Mouse (Mus musculus): Measurements from ENCODE around the gene Ddb2.

Gene Ddb2

DNA sequence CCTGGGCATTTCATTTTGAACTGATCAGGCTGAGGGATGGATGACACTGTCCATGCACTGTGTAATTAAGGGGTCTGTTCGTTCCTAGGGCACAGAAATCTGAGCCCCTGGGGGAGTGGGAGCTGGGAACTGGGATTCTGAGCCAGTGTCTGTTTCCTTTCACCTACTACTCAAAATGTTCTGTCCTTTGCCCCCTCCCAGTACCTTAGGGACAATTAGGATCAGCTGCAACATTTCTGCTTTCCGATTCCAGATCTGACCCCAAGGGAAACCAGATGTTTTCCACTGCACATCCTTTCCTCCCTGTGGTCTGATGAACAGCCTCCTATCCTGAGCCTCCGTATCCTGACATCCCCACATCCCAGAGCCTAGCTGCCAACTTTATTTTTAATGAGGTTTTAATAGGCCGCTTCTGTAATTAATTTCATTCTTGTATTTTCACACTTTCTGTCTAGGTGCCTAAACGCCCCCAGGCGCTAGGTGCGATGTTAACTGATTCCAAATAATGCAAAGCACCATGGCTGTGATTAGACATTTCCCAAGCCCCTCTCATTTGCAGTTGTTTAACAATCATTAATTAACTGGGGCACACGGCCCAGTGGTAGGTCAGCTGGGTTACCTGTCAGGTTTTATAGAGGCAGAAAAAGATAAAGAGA, 18.1 kb upstream of the Ddb2 start:
- DNase-seq: no peak

DNA sequence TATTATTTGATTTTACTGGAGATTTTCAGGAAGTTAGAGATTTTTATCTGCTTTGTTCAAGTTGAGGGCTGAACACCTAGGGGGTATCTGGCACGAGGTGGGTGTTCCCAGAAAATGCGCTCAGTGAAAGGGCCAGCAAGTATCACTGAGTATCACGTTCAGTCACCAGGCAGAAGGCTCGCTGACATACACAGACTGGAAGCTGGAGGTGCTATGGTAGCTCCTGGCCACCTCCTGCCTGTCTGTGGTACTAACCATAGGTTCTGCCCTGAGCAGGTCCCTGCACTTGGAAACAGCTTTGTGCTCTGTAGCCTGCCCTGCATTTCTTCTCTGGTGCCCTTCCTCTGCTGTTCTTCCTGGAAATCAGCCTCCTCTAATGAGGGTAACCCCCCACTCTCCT, 15.7 kb upstream of the Ddb2 start:
- no peak for DNase-seq

DNA sequence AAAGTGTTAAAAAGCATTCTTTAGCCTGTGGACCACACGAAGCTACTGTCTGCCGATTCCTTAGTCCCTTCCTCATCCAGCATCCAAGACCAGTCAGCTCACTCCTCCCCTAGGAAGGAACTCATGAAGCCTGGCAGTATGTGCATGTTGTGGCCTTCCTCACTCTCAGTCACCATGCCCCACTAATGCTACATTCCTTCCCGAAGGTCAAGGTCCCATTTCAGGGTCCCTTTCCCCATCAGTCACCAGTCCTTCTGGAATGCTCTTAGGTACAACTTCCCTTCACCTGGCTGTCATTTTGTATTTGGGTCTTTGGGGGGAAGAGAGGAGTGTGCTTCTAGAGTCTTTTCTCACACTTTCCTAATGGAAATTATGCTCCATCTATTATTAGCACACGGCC, 15.2 kb upstream of the Ddb2 start:
- no peak for DNase-seq

DNA sequence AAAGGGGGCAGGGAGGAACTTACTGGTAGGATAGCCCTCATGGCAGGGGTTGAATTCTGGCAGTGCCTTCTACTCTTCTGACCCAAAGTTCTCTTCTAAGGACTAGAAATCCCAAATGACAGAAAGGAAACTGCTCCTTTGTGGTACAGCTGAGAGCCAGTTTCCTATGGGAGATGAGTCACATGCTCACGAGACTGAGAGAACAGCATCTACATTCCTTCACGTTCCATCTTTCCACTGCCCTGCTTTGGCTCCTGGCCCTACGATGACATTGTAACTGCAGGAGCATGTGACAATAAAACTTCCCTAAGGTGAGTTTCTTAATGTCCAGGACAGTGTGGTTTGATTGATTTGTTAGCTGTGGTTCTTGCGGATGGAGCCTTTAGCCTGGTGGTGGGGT, 11.6 kb upstream of the Ddb2 start:
- DNase-seq: no peak

DNA sequence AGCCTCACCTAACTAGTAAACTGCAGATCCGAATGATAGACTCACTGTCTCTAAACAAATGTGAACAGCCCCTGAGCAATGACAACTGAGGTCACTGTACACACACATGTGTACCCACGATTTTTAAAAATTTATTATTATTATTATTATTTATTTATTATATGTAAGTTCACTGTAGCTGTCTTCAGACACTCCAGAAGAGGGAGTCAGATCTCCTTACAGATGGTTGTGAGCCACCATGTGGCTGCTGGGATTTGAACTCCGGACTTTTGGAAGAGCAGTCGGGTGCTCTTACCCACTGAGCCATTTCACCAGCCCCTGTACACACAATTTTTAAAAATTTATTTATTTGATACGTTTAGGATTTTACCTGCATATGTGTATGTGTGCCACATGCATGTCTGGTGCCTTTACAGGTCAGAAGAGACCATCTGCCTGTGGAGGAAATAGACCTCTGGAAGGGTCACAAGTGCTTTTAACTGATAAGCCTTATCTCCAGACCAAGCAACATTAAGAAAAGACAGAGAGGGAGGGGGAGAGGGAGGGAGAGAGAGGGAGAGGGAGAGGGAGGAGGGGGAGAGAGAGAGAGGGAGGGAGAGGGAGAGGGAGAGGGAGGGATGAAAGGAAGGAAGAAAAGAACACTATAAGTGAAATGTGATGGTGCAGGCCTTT, 7.9 kb upstream of the Ddb2 start:
- no peak for DNase-seq

DNA sequence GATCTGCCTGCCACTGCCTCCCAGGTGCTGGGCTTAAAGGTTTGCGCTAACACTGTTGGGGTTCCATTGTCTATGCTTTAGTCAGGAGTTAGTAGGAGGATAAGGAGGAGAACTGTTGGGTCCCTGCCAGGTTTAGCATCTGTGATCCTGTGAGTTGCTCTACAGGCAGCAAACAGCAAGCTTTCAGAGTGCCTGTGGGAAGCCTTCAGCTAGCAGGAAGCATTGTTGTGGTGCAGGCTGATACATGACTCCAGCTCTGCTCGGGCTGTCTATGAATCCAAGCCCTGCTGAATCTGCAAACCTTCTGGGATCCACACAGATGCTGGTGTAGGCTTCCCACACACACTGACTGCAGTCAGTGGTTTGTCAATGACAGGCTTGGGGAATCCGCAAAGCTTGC, 6.6 kb upstream of the Ddb2 start:
- DNase-seq: peak; percentile 53 to 60

DNA sequence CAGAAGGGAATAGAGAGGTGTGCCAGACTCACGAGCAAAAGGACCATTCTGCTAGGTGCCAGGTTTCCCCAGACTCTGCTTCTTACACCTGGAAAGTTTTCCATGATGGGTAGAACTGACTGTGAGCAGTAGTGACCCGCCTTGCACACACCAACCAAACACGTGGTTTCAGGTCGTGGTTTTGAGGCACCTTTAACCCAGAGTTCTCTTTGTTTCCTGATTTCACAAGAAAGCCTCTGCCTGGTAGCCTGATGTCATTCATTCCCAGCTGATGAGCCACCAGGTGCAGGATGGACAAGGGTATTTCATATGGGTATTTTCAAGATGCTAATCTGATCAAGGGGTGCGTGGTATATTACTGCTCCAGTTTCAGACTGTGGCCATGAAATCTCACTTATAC, 5.8 kb upstream of the Ddb2 start:
- DNase-seq: no peak

DNA sequence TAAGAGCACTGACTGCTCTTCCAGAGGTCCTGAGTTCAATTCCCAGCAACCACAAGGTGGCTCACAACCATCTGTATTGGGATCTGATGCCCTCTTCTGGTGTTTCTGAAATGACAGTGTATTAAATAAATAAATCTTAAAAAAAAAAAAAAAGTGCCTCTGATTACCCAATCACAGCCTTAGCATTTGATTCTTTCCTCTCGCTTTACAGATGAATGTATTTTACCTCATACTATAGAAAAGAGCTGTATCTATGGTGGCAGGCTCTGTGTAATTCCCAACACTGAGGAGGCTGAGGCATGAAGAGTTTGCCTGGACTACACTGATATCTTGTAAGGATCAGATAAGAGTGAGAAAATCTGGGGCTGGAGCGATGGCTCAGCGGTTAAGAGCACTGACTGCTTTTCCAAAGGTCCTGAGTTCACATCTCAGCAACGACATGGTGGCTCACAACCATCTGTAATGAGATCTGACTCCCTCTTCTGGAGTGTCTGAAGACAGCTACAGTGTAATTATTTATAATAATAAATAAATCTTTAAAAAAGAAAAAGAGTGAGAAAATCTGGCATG, 814 bp upstream of the Ddb2 start:
- peak in 1 of 2 experiments; percentile 35 for DNase-seq

DNA sequence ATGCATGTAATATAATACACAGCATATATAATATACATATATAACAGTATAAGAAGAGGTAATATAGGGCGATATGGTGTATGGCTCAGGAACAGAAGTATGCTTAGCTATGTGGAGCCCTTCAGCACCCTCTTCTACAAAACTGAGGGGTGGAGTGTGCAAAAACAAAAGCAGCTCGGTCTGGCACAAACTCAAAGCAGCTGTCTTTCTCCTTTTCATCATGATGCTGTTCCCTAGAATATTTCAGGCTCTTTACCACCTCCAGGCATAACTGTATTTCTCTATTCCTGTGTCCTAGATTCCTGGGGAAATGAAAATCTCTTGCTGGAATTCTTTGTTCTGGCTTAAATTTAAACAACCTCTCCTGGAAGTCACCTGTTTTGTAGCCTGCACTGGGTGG, 7.0 kb downstream of the Ddb2 start:
- DNase-seq: no peak

DNA sequence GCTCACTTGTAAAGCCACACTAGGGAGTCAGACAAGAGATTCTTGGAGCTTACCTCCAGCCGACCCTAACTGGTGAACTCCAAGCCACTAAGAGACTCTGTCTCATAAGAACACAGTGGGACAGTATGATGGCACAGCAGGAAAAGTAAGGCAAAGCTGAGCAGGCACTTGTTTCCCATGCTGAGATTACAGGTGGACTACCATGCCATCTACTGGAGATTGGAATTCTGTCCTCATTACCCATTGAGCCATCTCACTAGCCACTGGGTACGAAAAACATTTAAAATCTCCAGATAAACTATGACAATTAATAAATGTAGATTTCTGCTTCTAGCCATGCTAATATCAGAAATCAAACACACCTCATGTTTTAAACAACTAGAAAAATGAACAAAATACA, 13.2 kb downstream of the Ddb2 start:
- DNase-seq: no peak

DNA sequence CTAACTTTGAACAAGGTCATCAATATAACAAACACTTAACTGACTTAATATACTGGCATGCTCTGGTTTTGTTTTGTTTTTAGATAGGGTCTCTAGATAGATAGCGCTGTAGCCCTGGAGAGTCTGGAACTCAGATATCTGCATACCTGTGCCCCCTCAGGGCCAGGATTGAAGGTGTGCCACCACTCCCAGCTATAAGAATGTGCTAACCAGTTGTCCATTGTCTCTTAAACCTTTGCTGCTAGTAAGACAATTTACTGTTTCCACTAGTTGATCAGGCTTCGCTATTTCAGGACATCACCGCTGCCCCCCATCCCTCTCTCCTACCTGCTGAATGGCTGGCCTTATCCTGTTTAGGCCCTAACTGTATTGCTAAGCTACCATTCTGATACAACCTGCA, 16.3 kb downstream of the Ddb2 start:
- DNase-seq: no peak

DNA sequence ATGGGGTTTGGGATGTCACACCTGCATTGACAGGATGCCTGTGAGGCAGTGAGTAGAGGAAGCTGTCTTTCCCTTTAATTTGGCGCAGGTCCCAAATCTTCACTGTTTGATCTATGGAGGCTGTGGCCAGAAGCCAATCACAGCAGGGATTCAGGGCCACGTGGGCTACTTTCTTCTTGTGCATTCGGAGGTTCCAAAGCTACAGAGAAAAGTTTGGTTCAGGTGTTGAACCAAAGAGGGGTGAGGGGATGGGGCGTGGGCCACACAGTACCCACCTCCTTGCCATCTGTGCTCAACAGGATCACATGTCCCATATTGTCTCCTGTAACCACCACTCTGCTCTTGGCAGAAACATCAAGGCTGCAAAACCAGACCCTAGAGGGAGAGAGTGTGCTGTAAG, 19.8 kb downstream of the Ddb2 start:
- DNase-seq: peak; percentile 34 to 43

DNA sequence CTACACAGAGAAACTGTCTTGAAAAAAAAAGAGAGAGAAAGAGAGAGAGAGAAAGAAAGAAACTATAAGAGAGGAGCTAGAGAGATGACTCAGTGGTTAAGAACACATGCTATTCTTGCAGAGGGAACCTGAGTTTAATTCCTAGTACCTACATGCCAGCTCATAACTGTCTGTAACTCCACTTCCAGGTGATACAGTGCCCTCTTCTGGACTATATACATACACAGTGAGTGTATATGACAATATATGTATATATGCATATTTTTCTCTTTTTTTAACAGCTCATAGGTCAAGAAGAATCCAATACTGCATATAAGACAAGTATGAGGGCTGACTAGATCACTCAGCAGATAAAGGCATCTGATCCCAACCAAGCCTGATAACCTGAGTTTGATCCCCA, 23.5 kb downstream of the Ddb2 start:
- DNase-seq: no peak

DNA sequence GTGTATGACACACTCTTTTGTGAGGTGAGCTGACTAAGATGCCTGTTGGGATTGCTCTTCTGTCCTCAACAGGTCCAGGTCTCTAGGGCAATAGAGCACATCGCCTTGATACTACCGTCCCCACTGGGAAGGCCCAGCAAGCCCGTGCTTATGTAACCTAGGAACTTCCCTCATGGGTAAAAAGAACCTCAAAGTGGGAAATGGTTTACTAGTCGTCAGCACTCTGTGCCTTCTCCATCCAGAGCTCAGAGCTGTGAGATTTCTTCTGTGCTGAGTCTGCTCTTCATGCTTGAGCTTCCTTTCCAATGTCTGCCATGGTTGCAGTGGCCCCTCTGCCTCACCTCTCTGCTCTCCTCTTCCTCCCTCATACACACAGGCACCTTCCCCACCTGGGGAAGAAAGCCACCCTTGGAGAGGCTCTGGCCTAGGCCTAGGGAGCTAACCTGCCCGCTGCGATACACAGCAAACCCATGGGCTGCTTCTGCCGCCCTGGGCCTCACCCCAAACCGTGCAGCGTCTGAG, 30.5 kb downstream of the Ddb2 start:
- DNase-seq: no peak

DNA sequence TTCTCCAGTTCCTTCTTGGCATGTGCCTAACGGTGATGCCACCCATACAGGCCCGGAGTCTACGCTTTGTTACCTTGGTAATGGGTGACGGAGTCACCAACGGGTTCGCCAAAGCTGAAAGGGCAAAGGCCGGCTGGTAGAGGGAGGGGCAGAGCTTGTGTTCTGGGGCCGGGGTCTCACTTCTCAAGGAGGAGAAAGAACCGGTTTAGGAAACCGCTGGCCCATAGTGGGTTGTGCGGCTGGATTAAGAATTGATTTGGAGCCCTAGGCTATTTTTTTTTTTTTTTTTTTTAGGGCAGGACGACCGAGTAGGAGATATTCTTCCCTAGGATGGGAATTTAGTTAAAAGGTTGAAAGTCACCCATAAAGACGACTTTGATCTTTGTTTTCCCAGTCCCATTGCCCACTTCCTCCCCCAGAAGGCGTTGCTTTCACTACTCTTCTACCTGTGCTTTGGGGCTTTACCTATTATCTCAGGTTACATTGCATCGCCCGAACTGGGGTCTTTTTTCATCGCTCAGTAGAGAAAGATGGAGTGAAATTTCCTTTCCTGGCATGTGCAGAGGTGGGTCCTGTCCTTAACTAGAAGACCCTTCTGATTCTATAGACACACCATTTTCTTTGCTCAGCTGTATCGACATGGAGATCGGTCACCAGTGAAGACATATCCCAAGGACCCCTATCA, 33.7 kb downstream of the Ddb2 start:
- no peak for DNase-seq

DNA sequence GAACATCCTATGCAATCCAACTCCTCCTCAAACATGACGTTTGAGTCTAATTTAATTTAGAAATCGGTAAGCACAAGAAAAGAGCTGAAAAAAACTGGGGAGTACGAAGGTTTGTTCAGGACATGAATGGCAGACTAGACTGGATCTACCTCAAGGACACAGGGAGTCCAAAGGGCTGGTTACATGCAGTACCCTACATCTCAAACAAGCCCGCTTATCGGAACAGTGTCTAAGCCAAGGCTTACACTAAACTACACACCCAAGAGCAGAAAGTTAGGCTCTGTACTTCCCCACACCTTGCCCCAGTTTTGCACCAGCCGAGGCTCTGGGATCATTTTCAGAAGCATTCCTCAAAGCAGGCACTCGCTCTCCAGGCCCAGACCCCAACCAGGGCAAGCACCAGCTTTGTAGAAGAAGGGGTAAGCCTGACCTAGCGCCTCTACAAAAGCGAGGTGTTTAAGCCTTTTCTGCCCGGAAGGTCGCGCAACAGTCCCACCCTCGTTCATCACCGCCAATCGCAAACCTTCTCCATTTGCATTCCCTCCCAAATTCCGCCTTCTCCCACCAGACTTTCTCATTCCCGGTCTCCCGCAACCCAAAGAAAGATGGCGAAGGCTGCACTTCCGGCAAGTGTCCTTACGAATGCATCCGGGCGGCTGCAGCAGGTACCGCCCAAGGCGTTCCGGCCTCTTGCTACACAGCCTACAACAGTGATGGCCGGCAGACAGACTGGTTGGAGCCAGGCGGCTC, 34.4 kb downstream of the Ddb2 start, which contains the start of the genes Nr1h3 and Acp2:
TSS of gene Nr1h3 (minus strand) at position 613 of the 750 bp plus-strand sequence.
TSS of gene Acp2 (plus strand) at position 664 of the 750 bp plus-strand sequence.
- DNase-seq: peak; percentile 87 to 95

DNA sequence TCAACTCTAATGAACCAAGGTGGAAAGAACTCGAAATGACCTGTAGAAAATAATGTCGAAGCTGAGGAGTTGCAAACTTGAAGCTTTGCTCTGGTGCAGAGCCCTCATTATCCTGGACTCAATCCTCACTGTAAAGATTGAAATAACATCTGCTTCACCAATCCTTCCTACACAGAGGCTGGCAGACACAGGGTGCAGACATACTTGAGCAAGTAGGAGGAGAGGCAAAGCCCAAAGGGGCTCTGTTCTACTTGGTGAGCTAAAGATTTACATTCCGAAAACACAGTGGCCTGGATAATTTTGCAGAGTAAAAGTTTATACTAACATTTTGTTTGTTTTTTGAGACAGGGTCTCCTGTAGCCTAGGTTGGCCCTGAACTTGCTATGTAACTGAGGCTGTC, 37.9 kb downstream of the Ddb2 start:
- no peak for DNase-seq

DNA sequence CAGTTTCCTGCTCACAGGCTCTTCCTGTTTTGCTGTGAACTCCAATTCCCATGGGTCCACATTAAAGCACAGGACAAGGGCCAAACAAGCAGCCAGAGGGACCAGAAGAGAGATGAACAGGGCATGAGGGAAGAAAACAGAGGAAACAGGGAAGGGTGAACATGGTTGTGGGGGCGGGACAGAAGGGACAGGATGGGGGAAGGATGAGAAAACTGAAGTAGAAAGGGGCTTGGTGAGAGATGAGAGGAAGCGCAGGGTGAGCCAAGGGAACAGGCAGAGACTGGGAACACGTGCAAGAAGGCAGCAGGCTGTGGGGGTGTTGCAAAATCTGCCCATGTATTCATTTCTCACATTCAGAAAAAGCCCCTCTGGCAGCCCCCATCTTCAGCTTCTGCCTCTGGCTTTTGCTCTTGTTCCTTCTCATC, 40.2 kb downstream of the Ddb2 start:
- DNase-seq: no peak

DNA sequence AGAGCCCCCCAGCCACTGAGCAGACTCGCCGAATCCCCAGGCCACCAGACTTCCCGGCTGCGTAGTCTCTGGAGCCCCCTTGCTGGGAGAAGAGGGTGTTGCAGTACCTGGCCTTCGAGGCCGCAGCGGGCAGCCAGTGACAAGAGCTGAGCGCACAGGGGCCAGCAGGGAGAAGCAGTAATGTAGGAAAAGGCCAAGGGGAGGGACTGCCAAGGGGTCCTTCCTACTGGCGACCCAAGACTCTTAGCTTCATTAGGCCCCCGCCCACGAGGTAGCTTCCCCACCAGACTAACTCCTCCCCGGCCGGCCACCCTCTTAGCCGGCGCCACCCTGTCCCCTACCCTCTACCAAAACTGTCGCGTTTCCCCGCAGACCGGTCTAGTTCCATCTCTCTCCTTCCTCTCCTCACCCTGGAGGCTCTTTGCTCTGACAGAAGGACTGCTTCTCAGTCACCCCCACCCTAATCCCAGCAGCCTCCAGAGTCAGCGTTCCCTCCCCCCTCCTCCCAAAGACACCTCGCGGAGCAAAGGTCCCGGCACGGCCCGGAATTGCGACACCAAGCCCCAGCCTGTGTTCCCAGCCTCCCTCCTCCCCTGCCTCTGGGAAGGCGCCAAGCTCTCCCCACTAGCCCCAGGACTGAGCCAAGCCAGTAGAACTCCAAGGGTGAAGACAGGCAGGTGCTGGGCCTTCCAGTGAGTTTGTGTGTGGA, 42.0 kb downstream of the Ddb2 start:
- DNase-seq: peak; percentile 76 to 81

DNA sequence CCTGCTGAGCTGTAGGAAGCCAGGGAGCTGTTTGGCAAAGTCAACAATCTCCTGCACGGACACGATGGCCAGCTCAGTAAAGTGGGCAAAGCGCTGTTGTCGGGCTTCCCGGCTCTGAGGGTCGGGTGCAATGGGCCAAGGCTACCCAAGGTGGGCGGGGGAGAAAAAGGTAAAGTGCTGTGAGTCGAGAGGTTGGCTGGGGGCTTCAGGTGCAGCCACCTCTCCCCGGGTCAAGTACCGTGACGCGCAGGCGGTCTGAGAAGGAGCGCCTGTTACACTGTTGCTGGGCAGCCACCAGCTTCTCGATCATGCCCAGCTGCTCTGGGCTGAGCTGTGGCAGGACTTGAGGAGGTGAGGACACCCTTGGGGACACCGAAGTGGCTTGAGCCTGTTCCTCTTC, 46.3 kb downstream of the Ddb2 start:
- no peak for DNase-seq

DNA sequence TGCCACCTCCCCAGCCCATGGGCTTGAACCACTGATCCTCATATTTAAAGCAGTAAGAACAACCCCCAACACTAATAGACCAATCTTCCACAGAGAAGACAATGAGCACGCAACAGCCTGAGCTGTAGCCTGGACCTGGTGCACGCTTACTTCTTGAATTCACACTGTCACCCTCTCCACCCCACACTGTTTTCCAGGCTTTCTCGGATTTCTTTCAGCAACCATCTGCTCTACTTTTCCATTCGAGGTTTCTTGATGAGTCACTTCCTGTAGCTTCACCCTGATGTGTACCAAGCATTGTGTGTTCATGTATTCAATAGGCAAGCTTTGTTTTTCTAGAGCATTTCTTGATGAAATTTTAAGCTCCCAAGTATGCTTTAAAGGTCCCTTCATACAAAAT, 49.4 kb downstream of the Ddb2 start:
- no peak for DNase-seq

DNA sequence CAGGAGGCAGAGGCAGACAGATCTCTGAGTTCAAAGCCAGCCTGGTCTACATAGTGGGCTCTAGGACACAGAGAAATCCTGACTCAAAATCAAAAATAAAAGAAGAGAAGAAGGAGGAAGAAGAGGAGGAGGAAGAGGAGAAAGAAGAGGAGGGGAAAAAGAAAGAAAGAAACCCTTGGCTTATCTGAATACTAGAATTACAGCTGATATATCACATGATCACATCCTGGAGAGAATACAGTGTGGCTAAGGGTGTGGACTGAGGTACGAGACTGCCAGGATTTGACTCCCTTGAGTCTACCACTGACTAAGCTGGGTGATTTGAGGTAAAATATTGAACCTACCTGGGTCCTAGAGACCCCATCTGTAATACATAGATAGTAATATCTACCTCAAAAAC, 50.6 kb downstream of the Ddb2 start:
- DNase-seq: no peak
